Mouse (Mus musculus) frontal cortex, postnatal 10 days (tissue): ENCODE measurements around the gene Clcn1.

Source experiments
- DNase-seq, 2 experiments: peaks; one replicate each; pipeline ENCODE4 v3.0.0; 2022; ENCODE audit warnings: low spot score in 2 of 2, mixed read lengths in 1 of 2

Gene Clcn1

GRCm38 (mm10) chr6:42350021-42350967 is 63.8 kb downstream of the Clcn1 start:
- DNase-seq, result peak; percentile 71 to 72

- DNase-seq, result no peak
Measured at GRCm38 (mm10) chr6:42350968-42351775, 64.7 kb downstream of the Clcn1 start.

GRCm38 (mm10) chr6:42351776-42352485 is 65.4 kb downstream of the Clcn1 start:
- no peak for DNase-seq

- DNase-seq, result no peak
Measured at GRCm38 (mm10) chr6:42352486-42352846, 66.0 kb downstream of the Clcn1 start.

GRCm38 (mm10) chr6:42353180-42353579 is 66.7 kb downstream of the Clcn1 start:
- no peak for DNase-seq

GRCm38 (mm10) chr6:42354076-42355019 is 67.9 kb downstream of the Clcn1 start:
- no peak for DNase-seq

- DNase-seq, result no peak
Measured at GRCm38 (mm10) chr6:42355366-42355765, 68.9 kb downstream of the Clcn1 start.

- DNase-seq, result no peak
Measured at GRCm38 (mm10) chr6:42355794-42356600, 69.5 kb downstream of the Clcn1 start.

GRCm38 (mm10) chr6:42356913-42357312 is 70.4 kb downstream of the Clcn1 start:
- no peak for DNase-seq

- no peak for DNase-seq
Measured at GRCm38 (mm10) chr6:42357901-42358300, 71.4 kb downstream of the Clcn1 start.

GRCm38 (mm10) chr6:42358901-42359300 is 72.4 kb downstream of the Clcn1 start:
- no peak for DNase-seq

GRCm38 (mm10) chr6:42359364-42360147 is 73.1 kb downstream of the Clcn1 start:
- DNase-seq, result no peak

- DNase-seq, result no peak
Measured at GRCm38 (mm10) chr6:42360231-42360840, 73.9 kb downstream of the Clcn1 start.

GRCm38 (mm10) chr6:42361041-42361895 is 74.8 kb downstream of the Clcn1 start:
- no peak for DNase-seq

- DNase-seq, result no peak
Measured at GRCm38 (mm10) chr6:42362074-42362473, 75.6 kb downstream of the Clcn1 start.

- no peak for DNase-seq
Measured at GRCm38 (mm10) chr6:42362497-42362896, 76.0 kb downstream of the Clcn1 start.

GRCm38 (mm10) chr6:42362974-42363373 is 76.5 kb downstream of the Clcn1 start:
- no peak for DNase-seq

- no peak for DNase-seq
Measured at GRCm38 (mm10) chr6:42364066-42364465, 77.6 kb downstream of the Clcn1 start.
